Mouse (Mus musculus) heart, embryonic 14.5 days (tissue): ENCODE measurements around the gene 4833439L19Rik. TPM values are rescaled to one million over a fixed set of nuclear protein-coding genes. Genes with fewer than 3 reads are reported as not detected.

Source experiments
- ATAC-seq: fragments of 200-750 bp; cut with Nextera tagmentation; 2 replicates; pipeline ENCODE4 v1.8.0; 2017; ENCODE audit warnings: low read depth, moderate TSS enrichment; ENCODE audit not compliant: insufficient number of reproducible peaks, insufficient read depth, low FRiP score
- H3K27ac ChIP-seq, 2 experiments: fragments of 200-500 bp in 1 of 2; fragments of 300-500 bp in 1 of 2; sonication (generic) in 1 of 2; replicated peaks in 1 of 2; 2 replicates each; pipeline ENCODE4 v1.5.1; 2012 to 2014; ENCODE audit warnings: low read depth in 2 of 2, low read length in 2 of 2, control low read depth in 1 of 2, mild to moderate bottlenecking in 1 of 2, mixed read lengths in 1 of 2; ENCODE audit not compliant: control insufficient read depth in 1 of 2, insufficient read depth in 1 of 2
- H3K27me3 ChIP-seq: fragments of 300-500 bp; sonication (generic); 2 replicates; pipeline ENCODE4 v1.6.1; 2014; ENCODE audit warnings: mild to moderate bottlenecking, low read length, control low read depth; ENCODE audit not compliant: control insufficient read depth, insufficient read depth
- H3K36me3 ChIP-seq: fragments of 300-500 bp; sonication (generic); 2 replicates; pipeline ENCODE4 v1.6.1; 2014; ENCODE audit warnings: mild to moderate bottlenecking, control low read depth, low read length, mixed read lengths; ENCODE audit not compliant: control insufficient read depth, insufficient read depth
- H3K4me1 ChIP-seq, 2 experiments: fragments of 200-500 bp in 1 of 2; fragments of 300-500 bp in 1 of 2; sonication (generic) in 1 of 2; 2 replicates each; pipeline ENCODE4 v1.6.1; 2012 to 2014; ENCODE audit warnings: low read length in 2 of 2, control low read depth in 1 of 2, mixed read lengths in 1 of 2; ENCODE audit not compliant: control insufficient read depth in 2 of 2, insufficient read depth in 2 of 2
- H3K4me2 ChIP-seq: fragments of 300-500 bp; sonication (generic); 2 replicates; pipeline ENCODE4 v1.6.1; 2014; ENCODE audit warnings: mild to moderate bottlenecking, low read length
- H3K4me3 ChIP-seq, 2 experiments: fragments of 200-500 bp in 1 of 2; fragments of 300-500 bp in 1 of 2; sonication (generic) in 1 of 2; 2 replicates each; pipeline ENCODE4 v1.5.1; 2012 to 2014; ENCODE audit warnings: low read length in 2 of 2, mild to moderate bottlenecking in 2 of 2, control low read depth in 1 of 2, low read depth in 1 of 2, moderate library complexity in 1 of 2; ENCODE audit not compliant: control insufficient read depth in 1 of 2, insufficient read depth in 1 of 2
- H3K9ac ChIP-seq: fragments of 300-500 bp; sonication (generic); 2 replicates; pipeline ENCODE4 v1.6.1; 2014; ENCODE audit warnings: mild to moderate bottlenecking, low read length
- H3K9me3 ChIP-seq: fragments of 300-500 bp; sonication (generic); 2 replicates; pipeline ENCODE4 v1.6.1; 2016; ENCODE audit warnings: low read length, control low read depth; ENCODE audit not compliant: control insufficient read depth
- WGBS: fragments of 180-500 bp; shearing (Covaris S2); extraction: QIAGEN DNeasy Blood & Tissue Kit; methylation state at CpG from one replicate; pipeline ENCODE4 v1.1.7; 2014; 5-methylcytosine and 5-hydroxymethylcytosine counted together
- polyA plus RNA-seq: library from polyadenylated mRNA; unstranded; fragments of >200 nt; fragmentation: Nextera tagmentation; extraction: Ambion mirVana; gene quantifications from 2 replicates; pipeline ENCODE4 v1.2.1, GENCODE M21; 2014

The 4833439L19Rik gene
- polyA plus RNA-seq, 1 experiment from 2014 or later = 123 TPM

- no peak for ATAC-seq
- no peak overlapping the region for H3K27ac ChIP-seq
- no peaks in the 10 kb centered on the region for H3K4me1 ChIP-seq
- peaks cover 99% of the 10 kb centered on the region for H3K36me3 ChIP-seq
- H3K9me3 ChIP-seq = no peaks in the 10 kb centered on the region
- no peak overlapping the region for H3K4me3 ChIP-seq
- H3K9ac ChIP-seq = no peak overlapping the region
- H3K4me2 ChIP-seq = no peak overlapping the region
- WGBS = 76% methylated on average over 10 of the region's 10 CpGs
- H3K27me3 ChIP-seq = no peaks in the 10 kb centered on the region
Observed at GRCm38 (mm10) chr13:54582126-54582525, 16.9 kb upstream of the 4833439L19Rik start.

- no peak overlapping the region for H3K4me2 ChIP-seq
- ATAC-seq = no peak
- no peaks in the 10 kb centered on the region for H3K27me3 ChIP-seq
- H3K9me3 ChIP-seq = no peaks in the 10 kb centered on the region
- H3K4me1 ChIP-seq = no peaks in the 10 kb centered on the region
- no peak overlapping the region for H3K27ac ChIP-seq
- peaks cover 96% of the 10 kb centered on the region for H3K36me3 ChIP-seq
- no peak overlapping the region for H3K9ac ChIP-seq
- WGBS = 77% methylated on average over 2 of the region's 2 CpGs
- H3K4me3 ChIP-seq = no peak overlapping the region
Observed at GRCm38 (mm10) chr13:54581385-54581784, 16.1 kb upstream of the 4833439L19Rik start.

- 75% methylated on average over 21 of the region's 21 CpGs for WGBS
- Histone ChIP-seq H3K36me3 (peaks cover 62% of the 10 kb centered on the region), H3K27ac (no peak overlapping the region), H3K9ac (no peak overlapping the region), H3K4me1 (peaks cover 2 to 13% of the 10 kb centered on the region in 2 experiments; a peak in 3 of 4 replicates), H3K27me3 (no peaks in the 10 kb centered on the region), H3K4me3 (no peak overlapping the region), H3K9me3 (no peaks in the 10 kb centered on the region), H3K4me2 (no peak overlapping the region)
- ATAC-seq = no peak
Observed at GRCm38 (mm10) chr13:54577652-54578507, 12.6 kb upstream of the 4833439L19Rik start.

GRCm38 (mm10) chr13:54575489-54575888 is 10.3 kb upstream of the 4833439L19Rik start:
- Histone ChIP-seq H3K4me2 (peak overlapping the region; percentile 95), H3K27ac (peak overlapping the region; percentile 61 to 78), H3K4me1 (peaks cover 3 to 20% of the 10 kb centered on the region in 2 experiments), H3K27me3 (no peaks in the 10 kb centered on the region), H3K36me3 (peaks cover 38% of the 10 kb centered on the region), H3K9ac (peak overlapping the region; percentile 91), H3K4me3 (peak overlapping the region; percentile 85 to 90), H3K9me3 (no peaks in the 10 kb centered on the region)
- ATAC-seq = no peak
- 1% methylated on average over 19 of the region's 19 CpGs for WGBS

- H3K27me3 ChIP-seq = no peaks in the 10 kb centered on the region
- ATAC-seq = peak; percentile 78
- under 1% methylated on average over 55 of the region's 55 CpGs for WGBS
Observed at GRCm38 (mm10) chr13:54574854-54575481, 9.7 kb upstream of the 4833439L19Rik start, which contains the start of gene Arl10. TSS of gene Arl10 (plus strand) at chr13:54575015.

GRCm38 (mm10) chr13:54572621-54573020 is 7.4 kb upstream of the 4833439L19Rik start:
- H3K36me3 ChIP-seq = peaks cover 9% of the 10 kb centered on the region; the same call in 1 of the 2 replicates
- H3K27me3 ChIP-seq = no peaks in the 10 kb centered on the region
- H3K4me1 ChIP-seq = peaks cover 3 to 20% of the 10 kb centered on the region in 2 experiments
- H3K27ac ChIP-seq = no peak overlapping the region
- H3K9ac ChIP-seq = no peak overlapping the region
- no peaks in the 10 kb centered on the region for H3K9me3 ChIP-seq
- H3K4me2 ChIP-seq = no peak overlapping the region
- H3K4me3 ChIP-seq = no peak overlapping the region
- no peak for ATAC-seq
- WGBS = 84% methylated on average over 4 of the region's 4 CpGs

More at GRCm38 (mm10) chr13:54574854-54575481, 9.7 kb upstream of the 4833439L19Rik start, which contains the start of gene Arl10:
- Histone ChIP-seq H3K4me2 (peak within 1 kb of the TSS; percentile 95), H3K36me3 (peaks cover 33% of the 10 kb centered on the region), H3K27ac (peak within 1 kb of the TSS; percentile 61 to 78), H3K4me3 (peak within 1 kb of the TSS; percentile 85 to 90), H3K9ac (peak within 1 kb of the TSS; percentile 91), H3K4me1 (peaks cover 3 to 20% of the 10 kb centered on the region in 2 experiments), H3K9me3 (no peaks in the 10 kb centered on the region)

- peaks cover 3 to 20% of the 10 kb centered on the region in 2 experiments for H3K4me1 ChIP-seq
- no peaks in the 10 kb centered on the region for H3K9me3 ChIP-seq
- H3K4me3 ChIP-seq = no peak overlapping the region
- no peak overlapping the region for H3K27ac ChIP-seq
- WGBS = 39% methylated on average over 2 of the region's 2 CpGs
- no peak overlapping the region for H3K4me2 ChIP-seq
- no peaks in the 10 kb centered on the region for H3K36me3 ChIP-seq
- H3K9ac ChIP-seq = no peak overlapping the region
- no peaks in the 10 kb centered on the region for H3K27me3 ChIP-seq
- no peak for ATAC-seq
Observed at GRCm38 (mm10) chr13:54571637-54572036, 6.4 kb upstream of the 4833439L19Rik start.
